Mouse (Mus musculus): ENCODE measurements around the gene Gabbr2. TPM values are rescaled to one million over a fixed set of nuclear protein-coding genes. Genes with fewer than 3 reads are reported as not detected.

Gabbr2 gene
- polyA plus RNA-seq, 1 experiment: not detected

GRCm38 (mm10) chr4:46842596-46842995 is 149.1 kb downstream of the Gabbr2 start:
- 87% methylated on average over 7 of the region's 7 CpGs for WGBS
- TF ChIP-seq POLR2A (IDR thresholded peaks at IDR 0.05; ENCODE audit: borderline replicate concordance, extremely low read depth, low read depth, low read length) (no peak), CTCF (IDR thresholded peaks at IDR 0.05; ENCODE audit: insufficient read depth, low read length) (no peak)

GRCm38 (mm10) chr4:46840146-46840545 is 151.5 kb downstream of the Gabbr2 start:
- WGBS: 75% methylated on average over 6 of the region's 6 CpGs
- no peak for DNase-seq
- TF ChIP-seq POLR2A (IDR thresholded peaks at IDR 0.05; ENCODE audit: borderline replicate concordance, extremely low read depth, low read depth, low read length) (no peak), CTCF (IDR thresholded peaks at IDR 0.05; ENCODE audit: insufficient read depth, low read length) (no peak)
- Histone ChIP-seq H3K4me1 (ENCODE audit: control insufficient read depth, insufficient read depth, low read length) (no peaks in the 10 kb centered on the region), H3K4me3 (replicated peaks; ENCODE audit: extremely low read depth, low read depth, low read length) (no peak overlapping the region)

More at GRCm38 (mm10) chr4:46842596-46842995, 149.1 kb downstream of the Gabbr2 start:
- Histone ChIP-seq H3K4me3 (replicated peaks; ENCODE audit: extremely low read depth, low read depth, low read length) (no peak overlapping the region), H3K4me1 (ENCODE audit: control insufficient read depth, insufficient read depth, low read length) (no peaks in the 10 kb centered on the region)
- no peak for DNase-seq

GRCm38 (mm10) chr4:46837362-46837761 is 154.3 kb downstream of the Gabbr2 start:
- H3K4me3 ChIP-seq (replicated peaks; ENCODE audit: extremely low read depth, low read depth, low read length): no peak overlapping the region
- no peak for DNase-seq
- H3K4me1 ChIP-seq (ENCODE audit: control insufficient read depth, insufficient read depth, low read length): no peaks in the 10 kb centered on the region
- WGBS: 70% methylated on average over 7 of the region's 7 CpGs
- TF ChIP-seq POLR2A (IDR thresholded peaks at IDR 0.05; ENCODE audit: borderline replicate concordance, extremely low read depth, low read depth, low read length) (no peak), CTCF (IDR thresholded peaks at IDR 0.05; ENCODE audit: insufficient read depth, low read length) (no peak)

- H3K4me3 ChIP-seq (replicated peaks; ENCODE audit: extremely low read depth, low read depth, low read length): no peak overlapping the region
- TF ChIP-seq POLR2A (IDR thresholded peaks at IDR 0.05; ENCODE audit: borderline replicate concordance, extremely low read depth, low read depth, low read length) (no peak), CTCF (IDR thresholded peaks at IDR 0.05; ENCODE audit: insufficient read depth, low read length) (no peak)
- no peaks in the 10 kb centered on the region for H3K4me1 ChIP-seq (ENCODE audit: control insufficient read depth, insufficient read depth, low read length)
- WGBS: 61% methylated on average over 18 of the region's 18 CpGs
- DNase-seq: no peak
Measured at GRCm38 (mm10) chr4:46836065-46836464, 155.6 kb downstream of the Gabbr2 start.

- TF ChIP-seq CTCF (IDR thresholded peaks at IDR 0.05; ENCODE audit: insufficient read depth, low read length): no peak
- TF ChIP-seq POLR2A (IDR thresholded peaks at IDR 0.05; ENCODE audit: borderline replicate concordance, extremely low read depth, low read depth, low read length): no peak
- Histone ChIP-seq H3K4me3 (replicated peaks; ENCODE audit: extremely low read depth, low read depth, low read length) (no peak overlapping the region), H3K4me1 (ENCODE audit: control insufficient read depth, insufficient read depth, low read length) (no peaks in the 10 kb centered on the region)
- 85% methylated on average over 14 of the region's 14 CpGs for WGBS
- DNase-seq: no peak
Measured at GRCm38 (mm10) chr4:46835064-46835463, 156.6 kb downstream of the Gabbr2 start.

GRCm38 (mm10) chr4:46832834-46833544 is 158.7 kb downstream of the Gabbr2 start:
- H3K4me3 ChIP-seq (replicated peaks; ENCODE audit: extremely low read depth, low read depth, low read length): no peak overlapping the region
- TF ChIP-seq POLR2A (IDR thresholded peaks at IDR 0.05; ENCODE audit: borderline replicate concordance, extremely low read depth, low read depth, low read length): no peak
- no peak for TF ChIP-seq CTCF (IDR thresholded peaks at IDR 0.05; ENCODE audit: insufficient read depth, low read length)
- WGBS: 57% methylated on average over 12 of the region's 12 CpGs
- DNase-seq: no peak
- H3K4me1 ChIP-seq (ENCODE audit: control insufficient read depth, insufficient read depth, low read length): no peaks in the 10 kb centered on the region

- no peak for DNase-seq
- Histone ChIP-seq H3K4me1 (ENCODE audit: control insufficient read depth, insufficient read depth, low read length) (no peaks in the 10 kb centered on the region), H3K4me3 (replicated peaks; ENCODE audit: extremely low read depth, low read depth, low read length) (no peak overlapping the region)
- WGBS: 36% methylated on average over 2 of the region's 2 CpGs
- TF ChIP-seq CTCF (IDR thresholded peaks at IDR 0.05; ENCODE audit: insufficient read depth, low read length) (no peak), POLR2A (IDR thresholded peaks at IDR 0.05; ENCODE audit: borderline replicate concordance, extremely low read depth, low read depth, low read length) (no peak)
Measured at GRCm38 (mm10) chr4:46829656-46830055, 162.0 kb downstream of the Gabbr2 start.

- no peak for DNase-seq
- TF ChIP-seq POLR2A (IDR thresholded peaks at IDR 0.05; ENCODE audit: borderline replicate concordance, extremely low read depth, low read depth, low read length) (no peak), CTCF (IDR thresholded peaks at IDR 0.05; ENCODE audit: insufficient read depth, low read length) (no peak)
- no peaks in the 10 kb centered on the region for H3K4me1 ChIP-seq (ENCODE audit: control insufficient read depth, insufficient read depth, low read length)
- no peak overlapping the region for H3K4me3 ChIP-seq (replicated peaks; ENCODE audit: extremely low read depth, low read depth, low read length)
- WGBS: 76% methylated on average over 5 of the region's 5 CpGs
Measured at GRCm38 (mm10) chr4:46828141-46828571, 163.5 kb downstream of the Gabbr2 start.

GRCm38 (mm10) chr4:46827471-46827870 is 164.2 kb downstream of the Gabbr2 start:
- H3K4me1 ChIP-seq (ENCODE audit: control insufficient read depth, insufficient read depth, low read length): no peaks in the 10 kb centered on the region
- WGBS: 68% methylated on average over 9 of the region's 9 CpGs
- DNase-seq: no peak
- H3K4me3 ChIP-seq (replicated peaks; ENCODE audit: extremely low read depth, low read depth, low read length): no peak overlapping the region
- no peak for TF ChIP-seq POLR2A (IDR thresholded peaks at IDR 0.05; ENCODE audit: borderline replicate concordance, extremely low read depth, low read depth, low read length)
- no peak for TF ChIP-seq CTCF (IDR thresholded peaks at IDR 0.05; ENCODE audit: insufficient read depth, low read length)
